Mouse (Mus musculus) kidney, adult 2 months (tissue): ENCODE measurements around the gene Tubb4a. TPM values are rescaled to one million over a fixed set of nuclear protein-coding genes. Genes with fewer than 3 reads are reported as not detected.

Source experiments
- DNase-seq: peaks from one replicate; pipeline ENCODE4 v3.0.0; 2021
- H3K27ac ChIP-seq: fragments of 200-500 bp; 2 replicates; pipeline ENCODE4 v1.5.1; 2012; ENCODE audit warnings: low read depth, low read length, control low read depth, inconsistent platforms; ENCODE audit not compliant: insufficient read depth
- H3K27me3 ChIP-seq: fragments of 200-500 bp; replicated peaks from 2 replicates; pipeline ENCODE4 v1.6.1; 2012; ENCODE audit warnings: mild to moderate bottlenecking, moderate library complexity, low read length, inconsistent platforms; ENCODE audit not compliant: control insufficient read depth, insufficient read depth
- H3K36me3 ChIP-seq: fragments of 200-500 bp; 2 replicates; pipeline ENCODE4 v1.6.1; 2012; ENCODE audit warnings: mild to moderate bottlenecking, moderate library complexity, low read length, inconsistent platforms; ENCODE audit not compliant: control insufficient read depth, insufficient read depth
- H3K4me1 ChIP-seq: fragments of 200-500 bp; 2 replicates; pipeline ENCODE4 v1.6.1; 2011; ENCODE audit warnings: low read length; ENCODE audit not compliant: control insufficient read depth, insufficient read depth
- H3K4me3 ChIP-seq: fragments of 200-500 bp; 2 replicates; pipeline ENCODE4 v1.5.1; 2011; ENCODE audit warnings: mild to moderate bottlenecking, low read depth, low read length, control low read depth; ENCODE audit not compliant: insufficient read depth
- CTCF ChIP-seq: fragments of 200-500 bp; conservative IDR thresholded peaks from 2 replicates; pipeline ENCODE4 v1.5.1; 2011; ENCODE audit warnings: low read depth, mild to moderate bottlenecking, control low read depth, low read length, moderate library complexity, mixed read lengths; ENCODE audit not compliant: insufficient read depth, insufficient read length
- POLR2A ChIP-seq: fragments of 200-500 bp; IDR thresholded peaks from one replicate; pipeline ENCODE4 v1.6.1; 2011; ENCODE audit warnings: low read depth, low read length, control low read depth
- WGBS: fragments of 180-500 bp; shearing (Covaris S2); methylation state at CpG from one replicate; pipeline ENCODE4 v1.1.7; 2018; 5-methylcytosine and 5-hydroxymethylcytosine counted together
- polyA plus RNA-seq: library from polyadenylated mRNA; depleted of rRNA; stranded (reverse); fragments of >200 nt; gene quantifications from 2 replicates; pipeline ENCODE4 v1.2.3, GENCODE M21; 2012

The Tubb4a gene
- polyA plus RNA-seq, 1 experiment = 2.9 TPM

DNA sequence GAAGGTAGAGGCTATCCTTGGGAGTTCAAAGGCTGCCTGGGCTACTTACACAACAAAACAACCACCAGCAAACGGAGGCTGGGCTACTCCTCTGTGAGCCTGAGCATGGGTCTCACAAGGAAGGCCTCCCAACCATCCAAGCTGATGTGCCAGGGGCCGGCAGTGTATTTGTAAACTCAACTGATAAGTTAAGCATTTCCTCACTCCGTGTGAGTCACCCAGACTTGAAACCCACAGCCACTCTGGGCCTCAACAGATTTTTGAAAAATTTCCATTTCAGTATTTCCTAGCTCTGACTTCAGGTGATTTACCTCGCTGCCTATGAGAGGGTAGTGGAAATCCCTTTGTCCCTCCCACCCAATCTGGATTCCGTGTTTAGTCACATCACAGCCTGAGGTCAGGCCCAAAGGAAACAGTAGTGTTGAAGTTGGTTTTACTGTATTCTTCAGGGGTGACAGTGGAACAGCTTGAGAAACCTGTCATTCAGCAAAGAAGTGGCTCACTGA is 21.1 kb upstream of the Tubb4a start:
- Histone ChIP-seq H3K4me3 (no peak overlapping the region), H3K4me1 (no peaks in the 10 kb centered on the region), H3K27ac (no peak overlapping the region), H3K27me3 (0 out of 2 replicates have a peak, but pooled peaks cover 2% of the 10 kb centered on the region), H3K36me3 (no peaks in the 10 kb centered on the region)
- 64% methylated on average over 5 of the region's 5 CpGs for WGBS
- no peak for TF ChIP-seq POLR2A
- no peak for TF ChIP-seq CTCF
- DNase-seq = no peak

DNA sequence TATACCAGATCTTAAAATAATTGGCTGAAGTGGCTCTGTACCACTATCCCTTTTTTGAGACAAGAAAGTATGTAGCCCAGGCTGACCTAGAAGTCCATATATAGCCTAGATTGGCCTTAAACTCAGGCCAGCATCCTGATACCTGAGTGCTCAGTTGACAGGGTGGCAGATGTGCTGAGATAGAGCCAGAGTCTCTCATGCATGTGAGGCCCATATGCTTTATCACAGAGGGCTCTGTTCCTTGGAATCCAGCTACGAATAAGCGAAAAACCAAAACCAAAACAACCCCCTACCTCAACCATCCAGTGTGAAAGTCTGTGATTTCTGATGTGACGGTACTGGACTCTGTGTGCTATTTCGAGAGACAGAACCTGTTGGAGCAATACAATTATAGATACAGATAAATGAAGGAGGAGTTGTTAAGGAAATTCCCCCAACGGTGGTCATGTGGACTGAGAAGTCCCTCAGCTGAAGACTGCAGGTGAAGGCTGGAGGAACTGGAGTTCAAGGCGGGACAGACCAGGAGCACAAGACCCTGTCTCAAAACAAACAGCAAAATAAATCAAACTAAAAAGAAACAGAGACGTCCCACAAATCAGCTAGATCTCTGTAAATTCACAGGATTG is 20.6 kb upstream of the Tubb4a start:
- no peak for DNase-seq
- 89% methylated on average over 7 of the region's 7 CpGs for WGBS
- H3K27ac ChIP-seq = no peak overlapping the region
- no peak for TF ChIP-seq CTCF
- H3K4me3 ChIP-seq = no peak overlapping the region
- H3K27me3 ChIP-seq = 0 out of 2 replicates have a peak, but pooled peaks cover 2% of the 10 kb centered on the region
- no peaks in the 10 kb centered on the region for H3K4me1 ChIP-seq
- no peaks in the 10 kb centered on the region for H3K36me3 ChIP-seq

DNA sequence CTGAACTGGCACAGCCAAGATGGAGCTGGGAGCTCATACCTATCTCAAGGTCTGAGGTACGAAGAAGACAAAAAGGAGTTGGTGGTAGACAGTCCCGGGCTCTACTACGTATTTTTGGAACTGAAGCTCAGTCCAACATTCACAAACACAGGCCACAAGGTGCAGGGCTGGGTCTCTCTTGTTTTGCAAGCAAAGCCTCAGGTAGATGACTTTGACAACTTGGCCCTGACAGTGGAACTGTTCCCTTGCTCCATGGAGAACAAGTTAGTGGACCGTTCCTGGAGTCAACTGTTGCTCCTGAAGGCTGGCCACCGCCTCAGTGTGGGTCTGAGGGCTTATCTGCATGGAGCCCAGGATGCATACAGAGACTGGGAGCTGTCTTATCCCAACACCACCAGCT is 19.5 kb upstream of the Tubb4a start:
- Histone ChIP-seq H3K4me1 (no peaks in the 10 kb centered on the region), H3K36me3 (no peaks in the 10 kb centered on the region), H3K4me3 (no peak overlapping the region), H3K27ac (no peak overlapping the region), H3K27me3 (0 out of 2 replicates have a peak, but pooled peaks cover 2% of the 10 kb centered on the region)
- WGBS = 90% methylated on average over 5 of the region's 5 CpGs
- TF ChIP-seq POLR2A = no peak
- TF ChIP-seq CTCF = no peak
- DNase-seq = no peak

DNA sequence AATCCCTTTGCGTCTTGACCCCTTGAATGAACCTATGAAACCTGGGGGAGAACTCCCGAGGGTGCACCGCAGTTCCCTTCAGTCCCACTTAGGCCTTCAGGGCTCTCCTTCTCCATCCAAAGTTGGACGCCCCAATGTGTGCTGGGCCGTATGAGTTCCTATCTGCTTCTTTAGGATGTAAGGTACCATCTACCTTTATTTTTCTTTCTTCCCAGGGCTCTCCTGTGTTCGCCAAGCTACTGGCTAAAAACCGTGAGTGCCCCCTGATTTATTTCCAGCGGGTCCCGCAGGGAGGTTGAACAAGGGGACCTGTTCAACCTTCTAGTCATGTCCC is 18.4 kb upstream of the Tubb4a start:
- Histone ChIP-seq H3K27me3 (0 out of 2 replicates have a peak, but pooled peaks cover 2% of the 10 kb centered on the region), H3K27ac (no peak overlapping the region), H3K36me3 (no peaks in the 10 kb centered on the region), H3K4me3 (0 out of 2 replicates have a peak overlapping the region, but pooled peaks have one; percentile 91), H3K4me1 (no peaks in the 10 kb centered on the region)
- TF ChIP-seq POLR2A (no peak), CTCF (no peak)
- WGBS = 35% methylated on average over 9 of the region's 9 CpGs
- no peak for DNase-seq

DNA sequence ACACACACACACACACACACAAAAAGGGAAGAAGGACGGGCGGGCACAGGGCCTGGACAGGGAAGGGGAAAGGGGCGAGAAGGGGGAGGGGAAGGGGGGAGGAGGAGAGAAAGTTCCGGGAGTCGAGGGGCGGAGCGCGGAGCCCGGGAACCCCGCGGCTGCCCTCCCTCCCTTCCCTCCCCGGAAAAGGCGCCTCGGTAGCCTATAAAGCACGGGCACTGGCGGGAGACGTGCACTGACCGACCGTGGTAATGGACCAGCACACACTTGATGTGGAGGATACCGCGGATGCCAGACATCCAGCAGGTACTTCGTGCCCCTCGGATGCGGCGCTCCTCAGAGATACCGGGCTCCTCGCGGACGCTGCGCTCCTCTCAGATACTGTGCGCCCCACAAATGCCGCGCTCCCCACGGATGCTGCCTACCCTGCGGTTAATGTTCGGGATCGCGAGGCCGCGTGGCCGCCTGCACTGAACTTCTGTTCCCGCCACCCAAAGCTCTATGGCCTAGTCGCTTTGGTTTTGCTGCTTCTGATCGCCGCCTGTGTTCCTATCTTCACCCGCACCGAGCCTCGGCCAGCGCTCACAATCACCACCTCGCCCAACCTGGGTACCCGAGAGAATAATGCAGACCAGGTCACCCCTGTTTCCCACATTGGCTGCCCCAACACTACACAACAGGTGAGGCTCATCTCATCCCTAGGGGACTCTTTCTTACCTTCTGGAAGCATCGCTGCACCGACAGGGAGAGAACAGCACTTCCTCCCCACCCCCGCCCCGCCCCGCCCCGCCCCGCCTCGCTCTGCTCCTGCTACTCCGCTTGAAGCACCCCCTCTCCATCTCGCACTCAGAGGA is 17.8 kb upstream of the Tubb4a start, which contains the start of gene Tnfsf9:
Tnfsf9 (plus strand) TSS at position 145 of the 854 bp plus-strand sequence.
- 2% methylated on average over 61 of the region's 61 CpGs for WGBS
- DNase-seq = peak; percentile 25
- no peaks in the 10 kb centered on the region for H3K4me1 ChIP-seq
- 0 out of 2 replicates have a peak, but pooled peaks cover 2% of the 10 kb centered on the region for H3K27me3 ChIP-seq
- H3K36me3 ChIP-seq = no peaks in the 10 kb centered on the region
- no peak for TF ChIP-seq POLR2A
- H3K27ac ChIP-seq = no peak within 1 kb of the TSS
- peak within 1 kb of the TSS; percentile 91 for H3K4me3 ChIP-seq

DNA sequence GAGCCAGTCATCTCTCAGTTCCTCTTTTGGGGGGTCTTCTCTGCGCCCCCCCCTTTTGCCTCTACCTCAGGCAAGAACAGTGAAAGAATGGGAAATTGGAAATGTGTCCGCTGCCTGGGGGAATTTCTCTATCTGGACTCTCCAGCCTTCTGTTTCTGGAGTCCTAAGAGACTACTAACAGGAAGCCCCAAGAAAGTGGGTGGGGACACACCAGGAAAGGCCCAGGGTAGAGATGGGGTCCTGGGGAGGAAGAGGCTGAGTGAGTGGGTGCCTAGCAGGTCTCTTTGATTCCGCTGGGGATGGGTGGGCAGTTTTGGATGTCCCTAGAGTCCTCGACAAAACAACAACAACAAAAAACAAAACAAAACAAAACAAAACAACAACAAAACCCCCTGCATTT is 16.9 kb upstream of the Tubb4a start:
- no peaks in the 10 kb centered on the region for H3K4me1 ChIP-seq
- 0 out of 2 replicates have a peak, but pooled peaks cover 2% of the 10 kb centered on the region for H3K27me3 ChIP-seq
- H3K27ac ChIP-seq = no peak overlapping the region
- DNase-seq = no peak
- WGBS = 56% methylated on average over 4 of the region's 4 CpGs
- no peaks in the 10 kb centered on the region for H3K36me3 ChIP-seq
- peak overlapping the region; percentile 91; the same call in 1 of the 2 replicates for H3K4me3 ChIP-seq
- TF ChIP-seq CTCF = no peak
- no peak for TF ChIP-seq POLR2A

DNA sequence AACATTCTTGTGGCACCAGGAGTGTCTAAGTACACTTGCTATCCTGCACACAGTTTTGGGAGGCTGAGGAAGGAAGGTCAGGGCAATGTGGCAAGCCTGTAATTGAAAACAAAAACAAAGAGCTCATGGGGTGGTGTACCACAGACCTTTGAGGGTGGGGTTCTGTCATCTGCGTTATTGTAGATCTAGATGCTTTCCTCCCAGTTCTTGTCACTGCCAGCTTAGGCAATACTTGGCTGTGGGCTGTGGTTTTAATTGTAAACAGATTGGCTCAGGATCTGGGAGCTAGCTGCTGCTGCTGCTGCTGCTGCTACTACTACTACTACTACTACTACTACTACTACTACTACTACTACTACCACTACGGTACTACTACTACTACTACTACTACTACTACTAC is 14.7 kb upstream of the Tubb4a start:
- no peak overlapping the region for H3K4me3 ChIP-seq
- 0 out of 2 replicates have a peak, but pooled peaks cover 2% of the 10 kb centered on the region for H3K27me3 ChIP-seq
- no peak for TF ChIP-seq POLR2A
- H3K36me3 ChIP-seq = no peaks in the 10 kb centered on the region
- DNase-seq = no peak
- 89% methylated on average over 2 of the region's 2 CpGs for WGBS
- no peaks in the 10 kb centered on the region for H3K4me1 ChIP-seq
- H3K27ac ChIP-seq = no peak overlapping the region
